Mouse (Mus musculus) heart, postnatal 25 days (tissue): Measurements from ENCODE around the gene Dapp1. TPM values are rescaled to one million over a fixed set of nuclear protein-coding genes. Genes with fewer than 3 reads are reported as not detected.

ENCODE experiments used
- DNase-seq: peaks from one replicate; pipeline ENCODE4 v3.0.0; 2022; ENCODE audit warnings: low spot score
- intact Hi-C: fragments of 180-260 bp; cut with DNase I; formaldehyde crosslinking; loops from one replicate; pipeline ENCODE4 v1.15.1; 2025
- total RNA-seq, 2 experiments: library from RNA; stranded (reverse); gene quantifications; 2 replicates each; pipeline ENCODE4 v1.2.3; 2021

Gene Dapp1
- total RNA-seq, 2 experiments from 2014 or later = 4.1 to 5.3 TPM

DNA sequence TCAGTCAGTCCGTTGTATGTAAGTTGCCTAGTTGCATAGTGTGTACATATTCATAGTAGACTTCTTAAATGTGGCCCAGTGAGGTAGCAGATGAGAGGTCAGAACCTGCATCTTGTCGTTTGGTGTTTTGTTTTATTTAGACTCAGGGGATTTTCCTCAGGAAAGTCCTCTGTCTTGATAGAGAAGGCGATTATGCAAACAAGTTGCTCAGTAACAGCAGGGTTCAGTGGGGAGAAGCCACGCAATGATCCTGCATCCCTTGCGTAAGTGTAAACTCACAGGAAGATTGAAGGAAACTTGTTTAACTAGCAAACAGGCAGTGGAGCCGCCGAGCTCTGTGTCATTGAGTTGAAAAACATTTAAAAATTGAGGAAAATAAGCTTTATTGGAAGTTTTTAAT, 93.4 kb downstream of the Dapp1 start:
- intact Hi-C loops = no loop called here
- DNase-seq = no peak

DNA sequence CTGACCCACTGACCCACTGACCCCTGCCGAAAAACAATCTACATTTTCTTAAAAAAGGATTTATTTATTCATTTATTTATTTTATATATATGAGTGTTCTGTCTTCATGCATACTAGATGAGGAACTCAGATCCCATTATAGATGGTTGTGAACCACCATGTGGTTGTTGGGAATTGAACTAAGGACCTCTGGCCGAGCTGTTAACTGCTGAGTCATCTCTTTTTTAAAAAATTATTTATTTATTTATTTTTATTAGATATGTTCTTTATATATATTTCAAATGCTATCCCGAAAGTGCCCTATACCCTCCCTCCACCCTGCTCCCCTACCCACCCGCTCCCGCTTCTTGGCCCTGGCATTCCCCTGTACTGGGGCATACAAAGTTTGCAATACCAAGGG, 100.3 kb downstream of the Dapp1 start:
- DNase-seq = no peak
- intact Hi-C loops = no loop called here

Other genes with a start within 250 kb of the Dapp1 start
- gene H2afz, start 117.1 kb downstream of the Dapp1 start, total RNA-seq = 10 to 100 TPM; 58.3 to 61.6 TPM
- gene Dnajb14, start 113.9 kb downstream of the Dapp1 start, total RNA-seq = 10 to 100 TPM; 10.7 to 10.8 TPM
- 10 to 100 TPM; 92.8 to 96.6 TPM for gene Lamtor3, start 63.0 kb downstream of the Dapp1 start, total RNA-seq
- 10 to 100 TPM; 62.6 to 64.4 TPM for gene 1110002E22Rik, start 83.5 kb upstream of the Dapp1 start, total RNA-seq
- 1 to 10 TPM; 1.3 to 1.8 TPM for gene Gm5105, start 85.8 kb upstream of the Dapp1 start, total RNA-seq
- gene Trmt10a, start 161.9 kb upstream of the Dapp1 start, total RNA-seq = 1 to 10 TPM; 2.3 to 2.5 TPM
- 1 to 10 TPM; 4.8 to 5.9 TPM for gene Mttp, start 163.4 kb upstream of the Dapp1 start, total RNA-seq
- not detected for gene 4930579F01Rik, start 212.3 kb upstream of the Dapp1 start, total RNA-seq
- under 1 TPM; 0.08 to 0.14 TPM for gene Adh7, start 236.2 kb upstream of the Dapp1 start, total RNA-seq